Mouse (Mus musculus) embryo, embryonic 10.5 days (tissue): Measurements from ENCODE around the gene Dab1.
A peak's percentile ranks its signal among the peaks of the same experiment; 100 is the strongest.

Experiments used
- DNase-seq: peaks from one replicate; pipeline ENCODE4 v3.0.0-alpha.2; 2015; ENCODE audit warnings: low spot score

Gene Dab1

DNA sequence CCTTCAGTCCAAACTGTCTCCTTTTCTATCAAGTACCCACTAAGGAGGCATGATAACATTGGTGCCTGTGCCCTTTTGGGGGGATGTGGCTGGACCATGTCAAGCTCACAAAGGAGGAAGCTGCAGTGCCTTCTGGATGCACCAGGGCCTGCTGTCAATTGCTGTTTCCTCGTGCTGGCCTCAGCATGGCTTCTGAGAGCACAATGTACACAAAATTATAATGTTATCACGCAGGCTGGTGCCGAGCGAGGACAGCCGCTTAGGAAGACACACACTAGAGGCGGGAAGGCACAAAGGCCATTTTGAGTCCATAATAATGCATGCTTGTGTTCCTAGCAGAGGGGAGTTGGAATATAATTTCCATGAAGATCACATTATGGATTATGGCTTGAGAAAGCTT lies 81.2 kb downstream of the Dab1 start:
- no peak for DNase-seq

DNA sequence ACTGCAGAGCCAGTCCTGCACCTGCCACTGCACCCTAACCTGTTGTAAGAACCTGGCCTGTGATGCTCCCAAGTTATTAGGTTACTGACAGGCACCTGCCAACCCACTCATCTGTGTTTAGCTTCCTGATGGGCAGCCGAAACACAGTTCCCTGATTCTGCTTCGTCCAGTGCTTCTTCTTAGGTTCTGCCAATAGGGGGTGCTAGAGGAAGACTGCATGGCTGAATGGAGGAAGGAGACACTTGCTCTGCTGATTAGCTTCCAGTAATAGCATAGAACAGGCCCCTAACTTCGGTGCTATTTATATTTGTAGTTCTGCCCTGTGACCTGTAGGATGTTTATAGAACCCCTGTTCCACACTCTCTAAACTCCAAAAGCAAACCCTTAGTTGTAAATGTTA lies 83.0 kb downstream of the Dab1 start:
- peak; percentile 64 for DNase-seq

DNA sequence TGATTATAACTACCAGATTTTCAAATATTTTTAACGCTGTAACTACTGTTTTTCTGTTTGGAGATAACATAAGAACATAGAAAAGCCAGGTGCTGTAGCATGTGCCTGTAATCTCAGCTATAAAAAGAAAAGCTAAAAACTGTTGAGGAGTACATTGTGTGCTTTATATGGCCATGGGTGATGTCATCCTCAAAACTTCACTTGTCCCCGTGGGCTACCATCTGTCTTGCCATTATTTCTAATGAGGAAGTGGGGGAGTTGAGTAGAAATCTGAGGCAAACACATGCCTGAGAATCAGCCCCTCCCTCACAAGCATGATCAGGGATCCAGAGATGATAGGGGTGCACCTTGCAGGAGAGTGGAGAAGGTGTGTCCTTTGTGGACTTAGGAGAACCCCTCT lies 85.3 kb downstream of the Dab1 start:
- DNase-seq = no peak

DNA sequence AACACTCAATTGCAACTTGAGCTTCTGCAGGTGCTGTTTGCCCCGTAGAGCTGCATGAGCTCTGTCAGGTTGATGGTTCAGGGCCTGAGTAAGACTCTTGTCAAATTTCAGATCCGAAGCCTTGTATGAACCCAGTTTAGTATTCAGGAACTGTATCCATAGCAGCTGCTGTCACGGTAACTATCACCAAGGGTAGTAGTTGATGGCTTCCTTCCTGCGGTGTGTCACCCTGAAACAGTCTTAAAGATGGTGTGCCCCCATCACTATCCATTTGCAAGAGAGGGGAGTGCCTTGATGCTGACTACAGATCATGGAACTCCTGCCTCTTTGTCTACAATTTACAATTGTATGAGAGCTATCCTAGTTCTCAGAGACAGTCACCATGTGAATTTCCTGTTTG lies 87.3 kb downstream of the Dab1 start:
- DNase-seq = no peak

DNA sequence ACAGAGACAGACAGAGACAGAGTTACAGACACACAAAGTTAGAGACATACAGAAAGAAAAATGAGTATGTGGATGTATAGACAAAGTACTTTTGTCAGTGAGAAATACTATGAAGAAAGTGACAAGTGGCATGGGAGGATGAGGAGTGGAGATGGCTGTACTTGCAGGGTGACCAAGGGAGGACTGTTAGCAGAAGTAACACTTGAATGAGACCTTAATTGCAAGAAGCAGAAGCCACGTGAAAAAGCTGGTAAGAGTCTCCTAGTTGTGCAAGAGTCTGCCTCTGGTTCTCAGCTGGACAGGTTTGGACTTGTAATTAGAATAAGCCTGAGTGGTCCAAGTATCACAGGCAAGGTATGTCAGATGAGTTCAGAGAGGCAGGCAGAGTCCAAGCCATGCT lies 88.0 kb downstream of the Dab1 start:
- DNase-seq = no peak

DNA sequence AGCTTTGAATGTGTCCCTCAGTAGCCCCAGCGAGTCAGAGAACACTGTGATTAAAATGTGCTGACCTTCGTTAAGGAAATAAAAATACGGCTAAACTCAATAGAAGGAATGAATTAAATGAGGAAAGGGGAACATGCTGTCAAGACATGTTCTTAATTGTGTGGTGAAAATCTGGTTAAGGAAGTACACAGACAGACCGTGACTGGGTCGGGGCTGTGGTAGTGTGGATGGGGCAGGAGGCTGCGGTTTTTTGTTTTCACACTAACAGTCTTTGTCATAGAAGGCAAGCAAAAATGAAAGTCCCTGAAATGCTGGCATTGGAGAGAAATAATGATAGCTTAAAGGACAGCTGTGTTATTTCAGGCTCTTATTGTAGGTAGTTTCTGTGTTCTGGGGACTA lies 92.2 kb downstream of the Dab1 start:
- no peak for DNase-seq

DNA sequence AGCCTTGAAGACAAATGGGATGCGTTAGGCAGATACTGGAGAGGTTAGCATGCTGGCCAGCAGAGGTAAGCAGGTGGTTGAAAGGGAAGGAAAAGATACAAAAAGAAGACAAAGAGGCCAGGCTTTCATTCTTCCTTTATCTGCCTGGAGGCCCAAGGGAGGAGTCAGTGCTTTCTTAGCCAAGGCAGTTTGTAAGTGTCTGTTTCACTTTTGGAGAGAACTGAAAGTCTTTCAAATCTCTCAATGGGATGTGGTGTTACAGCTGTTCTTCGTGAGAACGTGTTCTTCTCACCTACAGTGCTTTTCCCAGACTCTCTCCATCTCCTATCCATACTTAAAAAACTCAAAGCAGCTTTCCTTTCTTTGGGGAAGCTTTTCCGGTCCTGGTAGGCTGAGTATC lies 94.8 kb downstream of the Dab1 start:
- no peak for DNase-seq

DNA sequence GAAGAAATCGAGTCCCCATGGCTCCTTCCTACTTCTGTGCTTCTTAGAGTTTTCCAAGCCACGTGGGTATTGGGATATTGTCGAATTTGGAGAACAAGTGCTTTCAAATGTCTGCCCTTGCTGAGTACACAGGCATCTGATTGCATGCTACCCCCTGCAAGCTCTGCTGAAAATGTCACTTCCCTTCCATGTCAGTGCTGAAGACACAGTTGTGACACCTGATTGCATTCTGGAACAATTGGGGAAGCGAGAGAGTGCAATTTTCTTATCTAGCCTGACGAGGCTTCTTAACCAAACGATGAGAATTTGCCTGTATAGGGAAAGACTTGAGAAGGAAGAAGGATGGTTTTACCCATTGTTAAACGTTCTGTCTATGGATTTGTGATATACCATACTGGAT lies 95.8 kb downstream of the Dab1 start:
- DNase-seq = no peak

DNA sequence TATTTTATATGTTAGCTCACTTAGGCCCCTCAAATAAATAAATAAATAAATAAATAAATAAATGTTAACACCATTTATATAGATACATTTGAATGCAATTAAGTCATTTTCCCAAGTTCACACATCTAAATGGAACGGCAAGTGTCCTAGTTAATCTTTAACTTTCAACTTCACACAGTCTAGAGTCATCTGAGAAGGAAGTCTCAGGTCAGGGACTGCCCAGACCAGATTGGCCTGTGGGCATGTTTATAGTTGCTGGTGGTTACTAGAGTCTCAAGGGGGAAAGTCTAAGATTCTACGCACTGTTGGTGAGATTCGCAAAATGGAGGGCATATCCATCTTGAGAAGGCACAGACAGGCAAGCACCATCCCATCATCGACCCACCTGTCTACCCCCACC lies 96.4 kb downstream of the Dab1 start:
- DNase-seq = no peak

DNA sequence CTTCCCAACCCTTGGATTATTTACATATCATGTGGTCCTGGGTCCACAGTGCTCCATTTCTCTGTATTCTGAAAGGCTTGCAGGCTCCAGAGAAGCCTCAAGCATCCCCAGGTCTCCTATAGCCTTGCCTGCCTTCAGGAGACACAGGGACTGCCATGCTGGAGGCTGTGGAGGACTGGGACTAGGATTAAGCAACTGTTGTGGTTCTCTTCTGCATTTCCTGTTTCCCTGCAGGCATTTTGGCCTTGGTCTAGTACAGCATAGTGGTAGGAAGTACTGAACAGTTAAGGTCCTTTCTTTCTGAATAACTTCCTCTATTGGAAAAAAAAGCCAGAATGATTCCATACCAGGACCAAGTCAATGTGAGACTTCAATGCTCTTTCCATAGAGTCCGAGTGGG lies 103.6 kb downstream of the Dab1 start:
- no peak for DNase-seq

DNA sequence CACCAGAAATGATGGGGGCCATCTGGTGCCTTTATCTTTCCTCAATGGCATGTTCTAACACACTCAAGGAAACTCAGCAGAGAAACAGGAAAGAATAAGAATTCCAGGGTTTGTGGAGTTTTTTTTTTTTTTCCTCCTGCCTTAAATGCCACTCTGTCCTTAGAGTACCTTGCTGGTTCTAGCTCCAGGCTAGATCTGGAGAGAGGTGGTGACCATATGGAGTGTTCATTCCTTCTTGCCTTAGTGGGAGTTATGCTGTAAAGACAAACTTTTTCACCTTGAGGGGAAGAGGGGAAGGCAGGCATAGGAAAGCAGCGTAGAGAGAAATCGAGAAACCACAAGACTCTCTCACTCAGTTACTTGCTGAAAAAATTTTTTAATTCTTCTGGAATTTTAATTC lies 107.3 kb downstream of the Dab1 start:
- DNase-seq = no peak

DNA sequence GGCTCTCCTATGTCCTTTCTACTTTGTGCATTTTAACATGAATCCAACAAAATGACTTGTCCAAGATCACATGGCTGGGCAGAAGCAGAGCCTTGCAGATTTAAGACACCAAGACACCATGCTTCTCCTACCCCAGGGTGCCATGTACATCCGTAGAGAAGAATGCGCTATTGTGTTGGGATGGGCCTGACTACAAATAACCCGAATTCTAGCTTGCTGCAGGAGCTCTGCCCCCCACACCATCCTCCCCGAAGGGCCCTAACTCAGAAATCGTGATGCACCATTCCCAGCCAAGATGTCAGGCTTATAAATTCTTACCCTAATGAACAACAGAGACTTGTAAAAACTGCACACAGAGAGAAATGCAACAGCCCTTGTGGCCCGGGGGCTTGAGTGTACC lies 118.0 kb downstream of the Dab1 start:
- no peak for DNase-seq

DNA sequence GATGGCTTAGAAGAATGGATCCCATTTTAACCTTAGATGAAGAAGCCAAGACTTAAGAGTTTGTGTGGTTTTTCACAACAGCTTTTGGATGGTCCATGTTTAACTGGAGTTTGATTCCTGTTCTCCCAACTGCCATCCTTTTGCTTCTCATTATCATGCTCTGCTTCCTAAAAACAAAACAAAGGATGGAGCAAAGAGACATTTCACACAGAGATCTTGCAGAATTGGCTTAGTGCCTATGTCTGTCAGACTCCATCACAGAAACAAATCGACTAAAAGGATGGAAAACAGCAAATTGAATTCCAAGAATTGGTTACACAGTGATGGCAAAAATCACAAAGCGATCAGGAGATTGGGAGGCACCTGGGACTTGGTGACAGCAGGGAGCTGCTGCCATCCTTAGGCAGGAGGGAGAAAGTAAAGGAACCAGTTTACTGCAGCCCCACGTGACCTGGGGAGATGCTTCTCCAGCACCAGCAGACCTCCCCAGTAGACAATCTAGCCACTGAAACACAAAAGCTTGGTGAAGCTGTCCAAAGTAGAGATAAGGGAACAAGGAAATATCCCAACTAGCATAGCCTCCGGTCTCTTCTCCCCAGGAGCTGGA lies 132.2 kb downstream of the Dab1 start:
- no peak for DNase-seq

DNA sequence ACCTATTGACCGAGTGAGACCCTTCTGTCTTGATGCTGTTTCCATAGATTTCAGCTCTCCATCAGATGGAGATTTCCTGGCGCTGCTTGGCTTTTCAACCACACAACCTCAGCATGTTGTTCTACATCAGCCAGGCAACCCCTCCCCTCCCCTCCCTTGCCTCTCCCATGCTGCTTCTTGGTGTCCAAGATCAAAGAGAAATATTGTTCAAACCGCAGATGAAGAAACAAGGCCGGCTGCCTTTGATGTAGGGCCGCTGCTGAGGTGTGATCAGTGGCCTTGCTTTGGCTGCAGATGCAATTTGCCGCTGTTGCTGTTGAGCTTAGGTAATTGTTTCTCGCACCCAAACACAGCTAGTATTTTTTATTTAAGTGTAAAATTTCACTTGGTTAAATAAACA lies 135.4 kb downstream of the Dab1 start:
- DNase-seq = no peak

DNA sequence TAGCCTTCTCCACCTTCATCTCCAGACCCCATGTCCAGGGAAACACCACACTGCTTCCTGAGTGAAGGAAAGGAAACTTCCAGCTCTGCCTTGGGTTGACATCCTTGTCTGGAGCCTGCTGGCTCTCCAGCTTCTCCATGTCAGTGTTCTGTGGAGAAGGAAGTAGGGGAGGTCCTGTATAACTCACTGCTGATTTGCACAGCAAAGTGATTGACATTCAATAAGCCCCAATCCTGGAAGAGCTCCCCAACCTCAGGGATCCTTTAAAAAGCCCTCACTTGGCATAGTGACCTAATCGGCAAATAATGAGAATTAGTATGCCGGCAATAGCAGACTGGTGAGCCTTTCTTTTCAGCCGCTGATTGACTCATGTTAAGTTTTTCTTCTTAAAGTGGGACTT lies 138.1 kb downstream of the Dab1 start:
- DNase-seq = peak; percentile 13

DNA sequence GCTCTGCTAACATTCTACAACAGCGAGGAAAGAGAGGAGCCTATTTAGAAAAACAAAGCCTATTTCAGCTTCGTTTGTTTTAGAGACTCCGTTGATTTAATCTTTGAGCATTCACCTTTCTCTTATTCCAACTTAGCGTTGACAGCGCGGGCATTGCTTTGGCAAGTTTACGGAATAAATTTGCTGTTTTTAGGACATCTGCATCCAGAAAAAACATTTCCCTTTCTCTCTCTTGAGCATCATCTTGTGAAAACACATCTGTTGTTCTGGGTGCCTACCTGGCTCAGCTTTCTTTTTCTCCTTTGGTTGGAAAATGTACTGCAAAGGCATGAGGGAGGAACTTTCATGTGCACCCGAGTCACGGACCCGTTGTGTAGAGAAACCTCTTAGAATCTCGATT lies 143.3 kb downstream of the Dab1 start:
- DNase-seq = no peak

DNA sequence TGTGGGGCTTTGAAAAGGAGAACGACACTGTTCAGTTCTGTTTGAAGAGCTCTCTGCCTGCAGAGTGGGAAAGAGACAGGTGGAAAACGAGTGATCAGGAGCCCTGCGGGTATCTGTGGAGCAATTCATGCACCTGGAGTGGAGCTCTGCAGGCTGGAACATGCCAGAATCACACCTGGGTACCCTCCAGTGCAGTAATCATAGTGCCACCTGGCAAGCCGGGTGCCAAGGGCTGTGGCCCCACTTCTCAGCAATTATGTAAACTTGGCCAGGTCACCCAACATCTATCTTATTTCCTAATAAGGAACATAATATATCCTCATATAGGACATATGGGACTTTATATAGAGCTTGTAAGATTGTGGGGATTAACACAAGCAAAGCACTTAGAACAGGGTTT lies 156.6 kb downstream of the Dab1 start:
- DNase-seq = no peak

DNA sequence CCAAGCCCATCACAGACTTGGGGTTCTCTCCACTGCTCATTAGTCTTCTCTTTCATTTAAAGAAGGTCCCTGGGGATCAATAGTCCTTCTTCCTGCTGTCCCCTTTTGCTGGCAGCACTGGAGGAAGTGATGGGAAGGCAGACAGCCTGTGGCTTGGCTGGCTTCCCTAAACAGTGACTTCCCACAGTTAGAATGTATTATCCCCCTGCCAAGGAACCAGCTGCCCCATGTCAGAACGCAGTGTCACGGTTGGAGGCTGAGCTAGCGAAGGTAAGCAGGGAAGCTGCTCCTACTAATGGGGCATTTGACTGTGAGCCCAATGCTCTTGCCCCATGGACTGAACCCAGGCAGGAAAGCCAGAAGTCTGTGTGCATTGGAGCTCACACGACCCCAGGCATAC lies 162.2 kb downstream of the Dab1 start:
- DNase-seq = no peak

DNA sequence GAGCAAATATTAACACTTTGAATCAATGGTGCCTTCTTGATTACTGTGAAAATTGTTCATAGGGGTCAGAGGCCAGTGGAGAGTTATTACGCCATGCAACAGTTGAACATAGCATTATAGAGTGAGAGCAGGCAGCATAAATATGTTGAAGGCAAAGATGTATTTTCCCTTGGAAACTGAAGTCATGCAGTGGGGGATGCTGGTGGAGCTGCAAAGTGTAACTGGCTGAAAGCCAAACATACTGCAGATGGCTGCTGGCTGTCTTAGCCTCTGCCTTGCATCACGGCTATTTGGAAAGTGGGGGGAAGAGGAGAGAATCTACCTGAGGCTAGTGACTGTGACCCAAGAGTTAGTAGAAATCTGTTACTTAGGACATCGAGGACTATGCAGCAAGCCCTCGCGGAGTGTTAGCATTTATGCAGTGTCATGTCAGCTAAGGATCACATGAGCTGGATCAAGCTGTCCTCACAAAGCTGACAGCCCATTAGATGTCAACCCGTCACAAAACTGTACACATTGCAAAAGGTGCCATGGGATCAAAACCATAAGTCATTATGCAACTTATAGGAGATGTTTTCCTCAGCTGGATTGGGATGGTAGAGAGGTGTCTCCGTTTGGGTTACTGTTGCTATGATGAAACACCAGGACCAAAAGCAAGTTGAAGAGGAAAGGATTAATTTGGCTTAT lies 164.5 kb downstream of the Dab1 start:
- DNase-seq = no peak

DNA sequence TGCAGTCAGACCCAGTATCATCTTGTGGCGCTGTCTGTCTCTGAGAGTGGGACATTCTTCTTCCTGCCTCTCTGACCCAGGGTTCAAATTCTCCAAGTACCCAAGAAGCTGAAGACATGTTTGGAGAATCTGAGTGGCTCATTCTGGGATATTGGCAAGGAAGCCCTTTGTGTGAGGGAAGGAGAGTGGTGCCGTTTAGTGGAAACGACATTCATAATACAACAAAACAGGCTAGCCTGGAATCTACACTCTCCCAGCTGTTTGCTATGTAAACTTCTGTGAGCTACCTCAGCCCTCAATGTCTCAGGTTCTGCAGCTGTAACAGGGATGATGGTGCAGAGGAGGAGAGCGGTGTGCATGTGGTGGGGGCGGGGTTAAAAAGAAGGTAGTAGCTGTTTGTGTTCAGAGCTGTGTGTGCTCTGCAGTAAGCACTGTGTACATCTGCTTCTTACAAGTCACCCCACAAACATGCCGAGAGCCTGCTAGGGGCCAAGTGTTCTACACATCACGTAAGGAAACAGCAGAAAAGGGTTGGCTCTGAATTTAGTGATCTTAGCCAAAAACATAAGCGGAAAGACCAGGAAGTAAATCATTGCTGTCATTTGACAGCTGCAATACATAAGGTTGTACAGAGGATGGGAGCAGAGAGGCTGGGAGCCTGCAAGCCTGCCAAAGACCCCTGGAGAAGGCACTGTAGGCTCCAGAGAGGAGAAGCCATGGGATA lies 174.6 kb downstream of the Dab1 start:
- no peak for DNase-seq

DNA sequence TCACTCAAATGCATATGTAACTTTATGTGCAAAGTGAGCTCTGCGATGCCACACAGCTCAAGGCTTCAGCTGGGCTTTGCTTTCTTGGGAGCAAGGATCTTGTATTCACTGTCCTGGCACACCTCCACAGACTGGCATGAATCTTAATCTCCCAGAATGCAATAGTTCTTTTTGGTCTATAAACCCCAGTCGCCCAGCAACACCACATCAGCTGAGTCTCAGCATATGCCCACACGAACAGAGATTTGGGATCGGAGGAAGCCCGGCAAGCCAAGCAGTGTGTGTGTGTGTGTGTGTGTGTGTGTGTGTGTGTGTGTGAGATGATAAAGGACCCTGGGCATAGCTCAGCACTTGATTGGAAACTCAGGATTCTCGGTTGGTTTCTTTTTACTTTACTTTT lies 177.3 kb downstream of the Dab1 start:
- no peak for DNase-seq

DNA sequence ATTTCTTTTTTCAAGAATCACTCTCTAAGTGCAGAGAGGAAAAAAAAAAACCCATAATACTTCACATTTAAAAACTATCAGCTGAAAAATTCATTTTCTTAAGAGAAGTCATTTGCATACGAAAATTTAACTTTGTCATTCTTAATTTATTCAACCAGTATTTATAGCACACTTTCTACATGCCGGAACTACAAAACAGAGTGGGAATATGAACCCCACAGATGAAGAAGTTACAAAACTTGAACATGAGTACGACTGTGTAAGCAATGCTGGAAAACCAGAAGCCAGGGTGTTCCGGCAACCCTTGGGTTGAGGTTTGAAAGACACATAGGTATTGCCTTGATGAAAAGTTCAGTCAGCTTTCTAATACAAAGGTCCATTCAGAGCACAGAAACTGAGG lies 183.3 kb downstream of the Dab1 start:
- DNase-seq = no peak

DNA sequence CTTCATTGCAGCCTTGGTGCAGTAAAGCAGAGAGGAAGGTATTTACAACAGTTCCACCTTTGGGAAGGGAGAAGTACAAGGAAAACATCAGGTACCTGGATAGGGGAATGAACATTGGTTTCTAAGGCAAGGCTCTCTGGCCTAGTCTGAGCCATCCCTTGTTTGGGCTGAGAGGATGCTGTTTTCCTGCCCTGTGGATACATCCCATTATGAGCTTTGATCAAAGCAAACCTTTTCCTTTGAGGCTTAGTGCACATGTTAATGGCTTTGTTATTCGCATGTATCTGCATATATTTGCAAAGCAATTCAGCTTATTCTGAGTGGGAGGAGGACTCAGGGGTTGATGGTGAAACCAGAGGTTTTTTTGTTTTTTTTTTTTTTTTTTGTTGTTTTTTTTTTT lies 185.3 kb downstream of the Dab1 start:
- DNase-seq = no peak

DNA sequence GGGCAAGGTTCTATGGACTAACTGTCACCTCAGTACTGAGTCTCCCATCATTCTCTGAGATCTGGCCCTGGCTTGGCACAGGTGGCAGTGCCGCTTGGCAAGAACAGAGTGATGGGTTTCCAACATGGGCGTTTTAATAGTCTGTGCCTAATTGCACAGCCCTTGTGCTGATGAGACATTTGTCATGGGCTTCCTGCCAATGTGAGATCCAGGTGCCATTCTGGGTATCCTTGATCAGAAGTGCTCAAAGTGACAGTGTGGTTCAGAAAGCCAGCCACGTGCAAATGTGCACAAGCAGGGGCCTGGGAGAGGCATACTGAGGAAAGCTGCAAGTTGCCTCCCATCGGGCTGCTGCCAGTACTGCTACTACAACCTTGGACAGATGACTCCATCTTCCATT lies 203.5 kb downstream of the Dab1 start:
- DNase-seq = no peak
